Mouse (Mus musculus) bone marrow macrophage, adult 2 months (primary cell): Measurements from ENCODE around the gene Lman2. TPM values are rescaled to one million over a fixed set of nuclear protein-coding genes. Genes with fewer than 3 reads are reported as not detected.

Experiments
- H3K27ac ChIP-seq: 2 replicates; pipeline ENCODE4 v1.5.1; 2012; ENCODE audit warnings: low read depth, low read length; ENCODE audit not compliant: insufficient read depth
- H3K4me1 ChIP-seq: 2 replicates; pipeline ENCODE4 v1.6.1; 2012; ENCODE audit warnings: low read length; ENCODE audit not compliant: control insufficient read depth, insufficient read depth
- H3K4me3 ChIP-seq: 2 replicates; pipeline ENCODE4 v1.5.1; 2012; ENCODE audit warnings: mild to moderate bottlenecking, low read length, moderate library complexity; ENCODE audit not compliant: insufficient read depth
- CTCF ChIP-seq: IDR thresholded peaks from 2 replicates; pipeline ENCODE4 v1.5.1; 2012; ENCODE audit warnings: low read depth, mild to moderate bottlenecking, low read length, moderate library complexity
- POLR2A ChIP-seq: IDR thresholded peaks from 2 replicates; pipeline ENCODE4 v1.6.1; 2012; ENCODE audit warnings: mild to moderate bottlenecking, low read depth, low read length, borderline replicate concordance
- polyA plus RNA-seq: library from polyadenylated mRNA; stranded (reverse); fragments of >200 nt; gene quantifications from 2 replicates; pipeline ENCODE4 v1.2.4, GENCODE M21; 2012; ENCODE audit not compliant: missing spikeins, insufficient read depth, insufficient read length

The Lman2 gene
- polyA plus RNA-seq, 1 experiment: 94.6 TPM

DNA sequence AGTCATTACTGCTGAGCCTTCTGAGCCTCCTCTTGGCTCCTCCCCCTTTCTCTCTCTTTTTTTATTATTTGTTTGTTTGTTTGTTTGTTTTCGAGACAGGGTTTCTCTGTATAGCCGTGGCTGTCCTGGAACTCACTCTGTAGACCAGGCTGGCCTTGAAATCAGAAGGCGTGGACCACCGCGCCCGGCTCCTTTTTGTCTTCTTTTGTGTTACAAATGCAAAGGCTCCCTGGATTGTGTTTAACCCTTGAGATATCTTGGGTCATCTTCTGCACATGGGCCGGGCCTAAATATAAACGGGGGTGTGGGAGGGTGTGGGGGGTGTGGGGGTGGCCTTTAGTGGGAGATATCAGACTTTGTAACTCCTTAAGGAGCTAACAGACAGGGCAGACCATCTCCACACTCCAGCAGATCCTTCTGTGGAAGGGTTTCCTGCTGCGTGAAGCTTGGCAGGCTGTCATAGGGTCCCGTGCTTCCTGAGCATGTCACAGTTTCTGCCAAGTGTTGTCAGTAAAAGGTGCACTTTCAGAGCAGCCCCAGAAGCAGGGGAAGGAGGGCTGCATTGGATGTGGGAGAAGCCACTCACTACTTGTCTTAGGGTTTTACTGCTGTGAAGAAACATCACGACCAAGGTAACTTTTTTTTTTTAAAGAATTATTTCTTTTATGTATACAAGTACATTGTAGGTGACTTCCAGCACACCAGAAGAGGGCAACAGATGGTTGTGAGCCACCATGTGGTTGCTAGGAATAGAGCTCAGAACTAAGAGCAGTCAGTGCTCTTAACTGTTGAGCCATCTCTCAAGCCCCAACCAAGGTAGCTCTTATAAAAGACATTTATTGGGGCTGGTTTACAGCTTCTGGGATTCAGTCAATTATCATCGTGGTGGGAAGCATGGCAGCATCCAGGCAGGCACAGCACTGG is 24.2 kb downstream of the Lman2 start:
- H3K4me3 ChIP-seq: no peak overlapping the region
- H3K27ac ChIP-seq: no peak overlapping the region
- TF ChIP-seq CTCF (no peak), POLR2A (no peak)
- H3K4me1 ChIP-seq: peaks cover 4% of the 10 kb centered on the region

DNA sequence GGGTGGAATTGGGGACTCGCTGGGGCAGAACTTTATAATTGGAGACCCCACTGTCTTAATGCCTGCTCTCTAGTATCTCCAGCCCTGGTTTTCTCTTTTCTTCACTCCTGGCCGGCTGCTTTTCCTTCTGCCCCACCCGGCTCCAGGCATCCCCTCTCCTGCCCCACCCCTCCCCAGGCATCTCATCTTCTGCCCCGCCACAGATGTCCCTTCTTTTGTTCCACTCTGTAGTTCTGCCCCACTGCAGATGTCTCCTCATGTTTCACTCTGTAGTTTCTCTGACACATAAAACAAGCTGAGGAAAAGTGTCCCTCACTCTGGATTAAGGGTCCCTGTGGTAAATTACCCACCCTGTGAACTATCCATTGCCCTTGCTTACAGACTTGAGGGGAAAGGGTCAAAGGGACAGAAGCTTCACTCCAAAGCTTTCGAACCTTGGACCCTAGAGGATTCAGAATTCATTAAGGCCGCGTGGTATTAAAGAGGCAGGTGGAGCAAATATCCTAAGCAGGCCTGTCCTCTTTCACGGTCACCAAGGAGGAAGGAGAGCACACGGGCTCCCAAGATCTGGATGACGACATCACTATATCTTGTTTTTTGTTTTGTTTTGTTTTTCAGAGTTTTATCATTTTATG is 25.1 kb downstream of the Lman2 start:
- no peak overlapping the region for H3K27ac ChIP-seq
- peaks cover 4% of the 10 kb centered on the region for H3K4me1 ChIP-seq
- H3K4me3 ChIP-seq: no peak overlapping the region
- no peak for TF ChIP-seq CTCF
- TF ChIP-seq POLR2A: no peak

DNA sequence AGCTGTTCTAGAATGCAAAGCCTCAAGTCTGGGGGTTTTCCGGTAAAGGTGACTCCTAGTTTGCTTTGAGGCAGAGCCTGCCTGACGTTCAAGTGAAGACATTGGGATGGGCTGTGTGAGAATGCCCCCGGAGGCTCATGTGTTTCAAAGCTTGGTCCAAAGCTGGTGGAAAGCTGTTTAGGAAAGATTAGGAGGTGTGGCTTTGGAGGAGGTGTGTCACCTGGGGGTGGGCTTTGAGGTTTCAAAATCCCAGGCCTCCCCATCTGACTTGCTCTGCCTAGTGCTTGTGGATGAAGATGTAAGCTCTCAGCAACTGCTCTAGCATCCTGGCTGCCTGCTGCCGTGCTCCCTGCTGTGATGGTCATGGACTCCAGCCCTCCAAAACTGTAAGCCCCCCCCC is 26.9 kb downstream of the Lman2 start:
- Histone ChIP-seq H3K27ac (no peak overlapping the region), H3K4me3 (no peak overlapping the region), H3K4me1 (peaks cover 4% of the 10 kb centered on the region)
- no peak for TF ChIP-seq CTCF
- no peak for TF ChIP-seq POLR2A

DNA sequence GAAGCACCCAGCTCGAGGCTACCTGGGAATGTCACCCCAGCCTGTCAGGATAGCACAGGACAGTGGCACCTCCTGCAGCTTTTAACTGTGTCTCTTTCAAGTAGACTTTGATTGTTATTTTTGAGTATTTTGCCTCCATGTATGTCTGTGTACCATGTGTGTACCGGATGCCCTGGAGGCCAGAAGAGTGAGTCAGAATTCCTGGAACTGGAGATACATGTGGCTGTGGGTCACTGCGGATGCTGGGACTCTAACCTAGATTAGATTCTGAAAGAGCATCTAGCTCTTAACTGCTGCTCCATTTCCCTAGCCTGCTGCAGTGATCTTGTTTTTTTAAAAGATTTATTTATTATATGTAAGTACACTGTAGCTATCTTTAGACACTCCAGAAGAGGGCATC is 30.3 kb downstream of the Lman2 start:
- no peak overlapping the region for H3K4me3 ChIP-seq
- TF ChIP-seq POLR2A (no peak), CTCF (no peak)
- H3K27ac ChIP-seq: no peak overlapping the region
- peaks cover 11% of the 10 kb centered on the region for H3K4me1 ChIP-seq

DNA sequence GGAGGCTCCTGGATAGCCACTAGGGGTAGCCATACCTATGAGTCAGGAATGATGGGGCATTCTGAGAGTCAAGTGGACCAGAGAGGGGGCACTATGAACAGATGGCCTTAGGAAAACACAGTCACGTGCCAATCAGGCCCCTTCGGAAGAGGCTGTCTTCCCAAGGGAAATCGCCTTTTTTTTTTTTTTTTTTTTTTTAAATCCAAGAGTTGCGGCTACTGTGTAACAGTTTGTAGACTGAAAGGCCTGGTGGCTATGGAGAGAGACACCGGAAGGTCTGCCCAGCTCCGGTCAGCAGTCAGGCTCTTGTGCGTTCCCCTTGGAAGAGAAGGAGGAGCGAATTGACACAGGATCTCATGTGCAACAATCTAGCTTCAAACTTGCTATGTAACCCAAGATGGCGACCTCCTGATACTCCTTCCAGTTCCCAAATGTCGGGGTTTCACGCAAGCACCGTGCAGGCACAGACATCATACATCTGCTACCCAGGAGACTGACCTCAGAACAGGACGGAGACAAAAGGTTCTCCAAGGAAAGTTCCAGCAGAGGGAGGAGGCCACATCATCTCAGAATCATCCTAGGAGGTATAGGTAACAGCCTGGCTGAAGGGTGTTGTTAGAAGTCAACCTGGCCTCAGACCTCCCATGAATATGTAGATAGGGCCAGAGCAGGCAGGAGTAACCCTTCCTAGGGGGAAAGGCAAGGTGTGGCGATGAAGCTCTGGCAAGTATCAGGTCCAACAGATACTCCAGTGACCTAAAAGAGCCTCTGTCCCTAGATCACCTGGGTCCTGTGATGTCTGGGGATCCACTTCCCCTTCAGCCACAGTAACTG is 31.8 kb downstream of the Lman2 start:
- peaks cover 14% of the 10 kb centered on the region for H3K4me1 ChIP-seq
- no peak overlapping the region; the same call in 1 of the 2 replicates for H3K27ac ChIP-seq
- TF ChIP-seq CTCF (no peak), POLR2A (no peak)
- H3K4me3 ChIP-seq: peak overlapping the region; percentile 83

DNA sequence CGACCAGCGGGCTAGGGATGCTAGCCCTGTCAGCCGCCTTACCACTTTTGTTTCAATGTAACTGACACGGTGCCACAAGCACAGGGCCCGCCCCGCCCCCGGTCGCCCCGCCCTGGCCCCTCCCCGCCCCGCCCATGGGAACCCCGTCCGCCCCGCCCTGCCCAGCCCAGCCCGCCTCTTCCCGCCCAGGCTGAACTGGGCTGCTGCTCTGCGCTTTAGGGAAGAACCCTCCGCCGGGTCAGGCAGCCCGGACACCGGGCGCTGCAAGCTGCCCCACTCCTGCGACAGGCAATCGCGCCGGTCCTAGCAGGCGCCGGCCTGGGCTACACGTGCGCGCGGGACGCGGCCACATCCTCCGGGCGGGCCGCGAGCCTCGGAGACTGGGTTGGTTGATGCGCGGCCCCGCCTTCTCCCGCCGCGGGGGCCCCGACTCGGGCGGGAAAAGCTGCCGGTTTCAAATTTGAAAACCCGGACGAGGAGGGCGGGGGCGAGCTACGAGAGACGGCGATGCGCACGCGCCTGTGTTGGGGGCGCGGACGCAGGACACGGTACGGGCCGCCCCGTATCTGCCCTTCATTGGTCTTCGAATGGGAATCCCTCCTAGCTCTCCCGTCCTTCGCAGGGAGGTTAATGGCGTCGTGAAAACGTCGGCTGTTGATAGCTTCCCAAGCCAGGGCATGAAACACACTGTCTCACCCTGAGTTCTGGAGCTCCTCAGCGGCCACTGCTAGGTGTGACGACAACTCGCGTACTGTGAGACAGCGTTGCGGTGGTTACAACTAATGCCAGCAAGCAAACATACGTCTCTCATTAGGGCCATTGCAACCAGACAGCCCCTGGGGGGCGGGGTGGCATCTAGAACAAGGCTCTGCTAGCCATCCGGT is 32.7 kb downstream of the Lman2 start, which contains the start of gene Mxd3:
Mxd3 (minus strand) TSS at position 141 of the 884 bp plus-strand sequence.
- Histone ChIP-seq H3K27ac (peak within 1 kb of the TSS; percentile 69), H3K4me3 (peak within 1 kb of the TSS; percentile 83), H3K4me1 (peaks cover 14% of the 10 kb centered on the region)
- TF ChIP-seq CTCF (no peak), POLR2A (no peak)

DNA sequence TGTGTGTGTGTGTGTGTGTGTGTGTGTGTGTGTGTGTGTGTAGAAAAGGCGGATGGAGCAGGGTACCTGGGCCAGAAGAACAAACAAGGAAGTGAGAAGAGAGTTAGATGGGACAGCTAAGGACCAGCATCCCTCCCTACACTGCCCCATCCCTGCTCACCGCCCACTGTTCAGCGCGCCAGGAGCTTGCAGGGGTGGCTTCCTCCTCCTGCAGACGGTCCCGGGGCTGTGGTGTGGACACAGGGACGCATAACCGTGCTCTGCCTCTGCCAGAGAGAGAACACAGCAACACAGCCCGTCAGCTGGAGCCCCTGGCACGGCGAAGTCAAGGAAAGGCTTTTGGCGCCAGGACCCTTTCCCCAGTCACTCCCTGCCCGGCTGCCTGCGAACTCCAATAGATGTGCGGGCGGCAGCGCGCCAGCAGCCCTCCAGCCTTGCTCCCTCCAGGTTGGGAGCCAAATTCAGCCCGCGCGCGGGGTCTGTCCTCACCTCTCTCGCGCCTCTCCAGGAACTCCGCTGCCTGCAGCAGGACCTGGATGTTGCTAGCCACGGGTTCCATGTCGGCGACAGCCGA is 33.4 kb downstream of the Lman2 start:
- Histone ChIP-seq H3K4me1 (peaks cover 14% of the 10 kb centered on the region), H3K4me3 (peak overlapping the region; percentile 64), H3K27ac (no peak overlapping the region)
- TF ChIP-seq CTCF (no peak), POLR2A (no peak)

DNA sequence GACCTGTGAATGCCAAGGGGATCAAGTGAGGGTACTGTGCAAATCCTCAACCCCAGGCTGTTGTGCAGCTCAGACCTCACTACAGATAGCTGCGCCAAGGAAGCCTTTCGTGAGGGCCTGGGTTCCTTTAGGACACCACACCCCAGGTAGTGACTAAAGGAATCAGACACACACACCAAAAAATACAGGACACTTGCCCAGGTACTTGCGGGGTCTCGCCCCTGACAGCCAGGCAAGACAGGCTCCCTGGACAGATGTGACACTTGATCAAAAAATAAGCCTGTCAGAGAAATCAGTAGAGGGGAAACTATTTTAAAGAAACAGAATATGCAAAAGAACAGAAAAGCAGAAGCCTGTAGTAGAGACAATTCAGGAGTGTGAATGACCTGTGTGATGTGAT is 33.9 kb downstream of the Lman2 start:
- Histone ChIP-seq H3K4me3 (no peak overlapping the region), H3K4me1 (peaks cover 19% of the 10 kb centered on the region), H3K27ac (no peak overlapping the region)
- no peak for TF ChIP-seq CTCF
- no peak for TF ChIP-seq POLR2A
